Mouse (Mus musculus) erythroblast, embryonic 14.5 days (primary cell): ENCODE results near the gene Col25a1.

Experiments
- GATA1 ChIP-seq: IDR thresholded peaks from 2 replicates; pipeline ENCODE4 v1.6.1; 2012; ENCODE audit warnings: low read length, inconsistent platforms, mixed read lengths
- TAL1 ChIP-seq: IDR thresholded peaks from 3 replicates; pipeline ENCODE4 v1.6.1; 2012; ENCODE audit warnings: low read length, inconsistent platforms, mixed read lengths

DNA sequence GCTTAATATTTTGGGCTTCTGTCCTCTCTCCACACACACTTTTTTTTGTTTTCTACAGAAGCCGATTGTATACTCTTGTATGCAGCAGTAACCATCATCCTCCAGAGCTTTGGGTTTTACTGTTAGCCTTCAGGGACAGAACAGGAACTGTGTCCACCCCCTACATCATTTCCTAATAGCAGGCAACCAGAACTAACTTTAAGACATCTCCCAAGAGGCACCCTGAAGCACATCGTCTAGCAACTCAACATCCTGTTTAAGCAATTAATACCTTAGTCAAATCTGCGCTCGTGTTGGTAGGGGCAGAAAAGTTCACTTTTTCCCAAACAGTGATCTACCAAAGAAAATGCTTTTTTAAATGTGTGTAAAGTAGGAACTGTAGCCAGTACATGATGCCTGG, 357.5 kb downstream of the Col25a1 start:
- TF ChIP-seq GATA1 (no peak), TAL1 (no peak)
